Mouse (Mus musculus): Measurements from ENCODE around the gene Ceacam19.

Gene Ceacam19

DNA sequence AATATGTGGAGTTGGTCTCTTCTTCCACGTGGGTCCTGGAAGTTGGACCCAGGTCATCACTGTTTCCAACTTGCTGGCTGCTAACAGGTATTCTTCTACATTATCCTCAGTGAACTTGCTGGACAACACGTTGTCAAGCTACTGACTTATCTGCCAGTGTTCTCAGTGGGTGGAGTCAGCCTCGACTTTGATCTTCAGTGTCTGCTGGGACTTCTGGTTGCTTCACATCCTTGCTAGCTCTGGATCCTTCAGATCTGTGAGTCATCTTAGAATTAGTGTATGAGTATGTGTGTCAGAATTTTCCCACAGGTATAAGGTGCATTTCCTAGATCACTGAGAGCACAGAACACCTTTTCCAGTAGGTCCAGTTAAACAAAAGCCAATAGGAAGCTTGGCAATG lies 50.9 kb downstream of the Ceacam19 start:
- no peak for DNase-seq

DNA sequence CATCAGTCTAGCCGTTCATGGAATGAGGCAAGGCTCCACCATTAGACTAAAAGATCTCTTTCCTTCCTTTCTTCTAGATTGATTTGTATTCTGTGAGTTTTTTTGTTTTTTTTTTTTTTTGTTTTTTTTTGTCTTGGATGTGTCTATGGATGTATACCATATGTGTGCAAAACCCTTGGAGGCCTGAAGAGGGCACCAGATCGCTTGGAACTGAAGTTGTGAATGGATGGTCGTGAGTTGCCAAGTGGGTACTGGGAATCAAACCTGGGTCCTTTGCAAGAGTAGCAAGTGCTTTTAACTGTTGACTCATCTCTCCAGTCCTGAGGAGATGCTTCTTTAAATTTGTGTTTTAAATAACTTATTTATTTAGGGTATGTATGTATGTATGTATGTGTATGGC lies 53.7 kb downstream of the Ceacam19 start:
- no peak for DNase-seq

DNA sequence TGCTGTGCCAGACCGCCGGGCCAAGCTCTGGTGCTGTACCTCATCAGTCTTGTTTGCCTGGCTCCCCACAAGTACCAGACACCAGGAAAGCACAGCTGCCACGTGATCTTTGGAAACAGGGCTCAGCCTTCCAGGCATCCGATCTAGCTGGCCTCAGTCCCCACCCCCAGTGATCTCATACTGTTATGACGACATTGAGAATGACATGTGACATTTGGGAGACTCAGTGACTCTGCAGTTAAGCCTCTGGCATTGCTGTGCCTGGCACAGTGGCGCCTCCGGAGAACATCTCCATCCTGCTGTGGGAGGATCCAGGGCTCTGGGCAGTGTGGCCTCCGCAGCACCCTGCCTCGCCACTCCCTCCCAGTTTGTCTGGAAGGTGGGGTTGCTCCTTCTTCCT lies 55.9 kb downstream of the Ceacam19 start:
- no peak for DNase-seq

DNA sequence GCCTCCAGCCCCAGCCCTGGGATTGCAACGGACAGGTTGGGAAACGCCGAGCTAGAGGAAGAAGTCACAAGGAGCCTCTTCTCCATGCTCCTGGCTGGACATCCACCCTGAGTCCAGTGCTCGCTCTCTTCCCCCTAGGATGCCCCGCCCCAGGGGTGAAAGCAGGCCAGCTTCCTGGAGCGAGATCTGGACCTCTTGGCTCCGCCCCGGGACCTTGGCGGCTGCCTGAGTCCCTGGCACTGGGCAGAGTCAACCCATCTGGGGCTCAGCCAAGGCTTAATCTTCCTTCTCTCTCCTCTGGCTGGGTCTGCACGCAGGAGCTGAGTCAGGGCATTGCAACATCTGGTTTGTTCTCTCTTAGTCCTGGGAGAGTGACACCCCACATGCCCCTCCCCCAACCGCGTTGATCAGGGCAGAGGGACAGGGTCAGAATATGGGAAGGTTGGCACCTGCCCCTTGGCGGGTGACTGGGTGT lies 57.0 kb downstream of the Ceacam19 start:
- DNase-seq = peak; percentile 90

DNA sequence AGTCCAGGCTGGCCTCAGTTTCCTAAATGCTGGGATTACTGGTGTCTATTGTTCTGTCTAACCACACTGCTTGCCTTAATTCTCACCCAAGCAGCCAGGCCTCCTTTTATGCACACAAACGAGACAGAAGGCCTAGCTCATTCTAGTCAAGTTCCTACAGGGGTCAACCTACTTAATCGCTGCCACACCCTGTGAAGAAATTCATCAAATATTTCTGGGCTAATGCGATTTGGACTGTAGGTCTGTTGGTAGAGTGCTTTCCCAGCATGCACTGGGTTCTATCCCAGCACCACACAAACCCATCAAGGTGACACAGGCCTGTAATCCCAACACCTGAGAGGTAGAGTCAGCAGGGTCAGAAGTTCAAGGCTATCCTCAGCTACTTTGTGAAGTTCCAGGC lies 58.1 kb downstream of the Ceacam19 start:
- no peak for DNase-seq

DNA sequence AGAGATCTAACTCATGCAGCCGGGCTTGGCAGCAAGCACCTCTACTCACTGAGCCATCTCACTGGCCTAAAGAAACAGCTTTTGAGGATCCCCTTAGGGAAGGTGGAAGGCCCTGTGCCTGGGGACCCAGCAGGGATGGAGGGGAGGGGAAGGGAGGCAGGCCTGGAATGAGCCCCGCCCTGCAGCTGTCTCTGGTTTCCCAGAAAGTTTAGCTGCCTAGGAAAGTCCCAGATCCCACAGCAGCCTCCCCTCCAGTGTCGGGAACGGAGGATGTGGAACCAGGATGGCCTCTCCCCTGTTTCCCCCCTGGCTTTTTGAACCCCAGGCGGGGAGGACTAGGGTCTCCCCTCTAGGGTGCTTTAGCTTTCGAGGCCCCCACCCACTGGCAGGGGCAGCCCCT lies 61.0 kb downstream of the Ceacam19 start:
- peak; percentile 32 for DNase-seq

Measured in kidney, postnatal 10 days (tissue).